Mouse (Mus musculus): Measurements from ENCODE around the gene Rapgefl1.

Rapgefl1 gene

DNA sequence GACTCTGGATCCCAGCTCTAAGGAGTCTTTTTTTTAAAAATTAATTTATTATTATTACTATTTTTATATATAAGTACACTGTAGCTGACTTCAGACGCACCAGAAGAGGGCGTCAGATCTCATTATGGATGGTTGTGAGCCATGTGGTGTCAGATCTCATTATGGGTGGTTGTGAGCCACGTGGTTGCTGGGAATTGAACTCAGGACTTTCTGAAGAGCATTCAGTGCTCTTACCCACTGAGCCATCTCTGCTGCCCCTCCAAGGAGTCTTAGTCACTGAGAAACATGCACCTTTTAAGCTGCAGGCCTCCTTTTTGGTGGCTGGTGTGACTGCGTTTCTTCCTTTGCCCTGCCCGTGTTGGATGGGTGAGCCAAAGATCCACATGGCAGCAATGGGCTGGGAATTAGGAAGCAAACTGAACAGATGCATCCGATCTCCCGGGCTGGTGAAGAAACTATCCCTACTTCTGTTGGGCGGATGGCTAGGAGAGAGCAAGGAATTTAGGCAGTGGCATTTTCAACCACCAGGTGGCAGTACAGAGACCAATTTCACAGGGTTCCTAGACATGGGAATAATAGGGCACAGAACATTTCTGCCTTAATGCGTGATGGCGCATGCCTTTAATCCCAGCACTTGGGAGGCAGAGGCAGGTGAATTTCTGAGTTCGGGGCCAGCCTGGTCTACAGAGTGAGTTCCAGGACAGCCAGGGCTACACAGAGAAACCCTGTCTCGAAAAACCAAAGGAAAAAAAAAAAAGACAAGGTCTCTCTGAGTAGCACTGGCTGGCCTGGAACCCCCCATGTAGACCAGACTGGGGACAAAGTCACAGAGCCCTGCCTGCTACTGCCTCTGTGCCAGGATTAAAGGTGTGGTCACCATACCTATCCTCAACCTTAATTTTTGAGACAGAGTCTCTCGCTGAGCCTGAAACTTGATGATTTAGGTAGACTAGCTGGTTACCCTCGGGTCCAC lies 22.5 kb downstream of the Rapgefl1 start:
- DNase-seq (ENCODE audit: low spot score), result peak; percentile 93

DNA sequence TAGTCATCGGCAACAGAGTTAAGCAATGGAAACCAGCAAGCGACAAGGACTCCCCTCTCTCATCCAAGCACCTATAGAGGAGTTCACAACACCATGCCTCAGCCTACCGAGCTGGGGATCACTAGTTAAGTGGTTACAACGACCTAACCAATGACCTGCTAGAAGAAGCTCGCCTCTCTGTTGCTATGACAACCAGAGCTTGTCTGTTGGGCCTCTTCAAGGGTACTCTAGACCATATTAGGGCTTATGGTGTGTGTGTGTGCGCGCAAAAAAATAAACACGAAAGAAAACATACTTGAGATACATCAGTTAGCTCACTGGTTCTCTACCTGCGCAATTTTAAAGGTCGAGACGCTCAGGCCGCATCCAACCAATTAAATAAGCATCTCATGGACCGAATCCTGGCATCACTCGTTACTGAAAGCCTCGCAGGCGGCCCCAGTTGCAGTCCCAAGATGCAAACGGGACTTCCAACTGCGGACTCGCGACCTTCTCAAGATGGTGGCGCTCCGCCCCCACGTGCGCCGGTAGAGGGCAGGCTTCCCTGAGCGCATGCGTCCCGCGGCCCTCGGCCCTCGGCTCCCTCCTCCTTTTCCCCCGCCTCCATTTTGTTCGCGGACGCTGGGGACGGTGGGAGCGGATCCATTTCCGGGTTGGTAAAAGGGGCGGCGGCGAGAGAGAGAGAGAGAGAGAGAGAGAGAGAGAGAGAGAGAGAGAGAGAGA lies 26.6 kb downstream of the Rapgefl1 start, which contains the start of gene Wipf2:
Gene Wipf2, plus strand, starts transcription at position 611 of the 723 bp plus-strand sequence.
- peak; percentile 93 for DNase-seq (ENCODE audit: low spot score)

DNA sequence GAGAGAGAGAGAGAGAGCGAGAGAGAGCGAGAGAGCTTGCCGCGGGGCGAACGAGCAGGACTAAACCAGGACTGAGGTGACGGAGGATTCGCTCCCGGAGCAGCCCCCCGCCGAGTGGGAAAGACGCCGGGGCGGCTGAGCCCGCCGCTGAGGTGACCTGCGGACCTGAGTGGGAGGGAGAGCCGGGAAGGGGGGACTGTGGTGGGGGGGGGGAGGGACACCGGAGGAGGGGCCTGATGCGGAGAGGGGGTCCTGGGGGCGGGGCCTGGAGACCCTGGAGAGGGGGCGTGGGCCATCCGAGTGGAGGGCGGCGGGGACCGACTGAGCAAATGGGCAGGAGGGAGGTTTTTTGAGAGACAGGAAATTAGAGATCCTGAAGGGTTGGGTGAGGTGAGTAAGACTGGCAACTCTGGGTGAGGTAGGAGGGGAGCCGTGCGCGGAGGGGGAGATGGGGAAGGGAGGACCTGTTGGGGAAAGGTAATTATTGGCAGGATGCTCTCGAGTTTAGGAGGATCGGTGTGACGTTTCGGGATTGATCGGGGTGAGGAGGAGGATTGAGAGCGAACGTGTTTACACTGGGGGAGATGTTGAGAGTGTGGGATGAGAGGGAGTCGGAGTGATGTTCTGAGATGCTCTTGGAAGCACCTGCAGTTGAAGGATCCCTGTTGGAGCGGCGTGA lies 27.3 kb downstream of the Rapgefl1 start:
- no peak for DNase-seq (ENCODE audit: low spot score)

DNA sequence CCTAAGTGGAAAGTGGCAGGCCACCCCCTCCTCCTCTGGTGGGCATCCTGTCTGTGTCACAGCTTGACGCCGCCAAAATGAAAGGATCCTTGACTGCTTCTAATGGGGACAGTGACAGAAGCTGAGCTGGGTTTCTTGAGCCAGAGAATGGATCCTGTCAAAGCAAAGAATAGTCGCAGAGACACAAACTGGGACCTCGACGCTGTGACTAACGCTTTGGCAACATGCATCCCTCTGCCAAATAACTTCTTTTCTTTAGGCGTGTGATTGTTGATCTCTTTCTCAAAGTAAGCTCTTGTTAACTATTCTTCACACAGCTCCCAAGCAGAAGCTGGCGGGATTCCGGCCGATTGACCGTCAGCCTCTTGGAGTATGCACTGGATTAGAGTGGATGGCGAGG lies 30.7 kb downstream of the Rapgefl1 start:
- DNase-seq (ENCODE audit: low spot score), result no peak

DNA sequence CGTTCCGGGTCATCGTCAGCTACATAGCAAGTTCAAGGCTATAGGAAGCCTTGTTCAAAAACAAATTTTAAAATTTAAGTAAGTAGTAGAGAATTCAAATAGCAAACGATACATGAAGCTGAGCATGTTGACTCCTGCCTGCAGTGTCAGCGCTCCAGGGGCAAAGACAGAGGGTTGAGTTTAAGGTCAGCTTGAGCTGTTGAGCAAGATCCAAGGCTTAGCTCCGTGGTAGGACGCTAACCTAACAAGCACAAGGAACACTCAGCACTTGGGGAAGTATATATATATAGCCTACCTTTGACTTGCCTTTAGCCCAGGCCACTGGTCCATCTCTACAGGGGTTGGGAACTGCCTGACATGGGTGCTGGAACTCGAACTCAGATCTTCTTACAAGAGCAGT lies 33.3 kb downstream of the Rapgefl1 start:
- DNase-seq (ENCODE audit: low spot score), result no peak

DNA sequence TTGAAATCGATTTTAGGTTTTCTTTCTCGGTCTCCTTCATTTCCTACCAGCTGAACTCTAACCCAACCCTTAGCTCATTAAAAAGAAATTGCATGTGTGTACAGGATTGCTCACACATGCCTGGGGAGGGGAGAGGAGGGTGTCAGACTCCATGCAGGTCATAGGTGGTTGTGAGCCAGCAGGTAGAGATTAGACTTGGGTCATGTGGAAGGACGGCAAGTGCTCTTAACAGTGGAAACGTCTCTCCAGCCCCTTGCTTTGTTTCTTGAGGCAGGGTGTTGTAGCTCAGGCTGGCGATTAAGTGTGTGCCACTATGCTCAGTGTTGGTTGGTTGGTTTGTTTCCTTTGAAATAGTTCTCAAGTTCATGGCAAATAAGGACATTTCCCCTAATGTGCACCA lies 34.2 kb downstream of the Rapgefl1 start:
- no peak for DNase-seq (ENCODE audit: low spot score)

DNA sequence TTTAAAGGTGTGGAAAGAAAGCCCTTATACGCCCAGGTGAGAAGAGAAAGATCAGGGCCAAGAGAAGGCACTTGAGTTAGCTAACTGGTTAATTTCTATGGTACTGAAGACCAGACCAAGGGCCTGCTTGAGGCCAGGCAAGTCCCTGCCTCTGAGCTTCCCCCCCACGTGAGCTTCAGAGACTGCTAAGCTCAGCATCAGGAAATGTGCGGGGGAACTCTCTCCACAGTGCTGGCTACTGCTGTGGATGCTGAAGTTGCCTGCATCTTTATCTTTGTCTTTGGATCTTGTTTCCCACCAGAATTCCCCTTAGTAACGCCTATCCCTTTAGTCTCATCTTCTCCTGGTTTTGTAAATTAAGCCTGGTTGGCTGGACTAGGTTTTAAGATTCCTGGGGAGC lies 34.8 kb downstream of the Rapgefl1 start:
- no peak for DNase-seq (ENCODE audit: low spot score)

DNA sequence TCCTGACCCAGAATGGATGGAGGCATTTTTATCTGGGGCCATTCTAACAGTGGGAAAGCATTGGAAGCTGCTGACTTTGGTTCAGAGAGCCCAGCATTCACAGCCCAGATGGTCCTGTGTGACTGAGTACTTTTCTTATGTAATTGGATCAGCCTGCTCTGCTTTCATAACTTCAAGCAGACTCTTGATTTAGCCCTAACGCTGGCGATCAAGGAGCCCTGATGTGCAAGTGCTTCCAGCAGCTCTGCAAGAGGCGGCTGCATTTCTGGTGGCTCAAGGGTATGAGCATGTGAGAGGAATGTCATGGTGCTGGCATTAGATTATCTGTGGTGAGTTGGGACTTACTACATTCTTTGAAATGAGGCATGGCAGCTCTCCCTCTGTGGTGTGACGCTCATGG lies 35.5 kb downstream of the Rapgefl1 start:
- DNase-seq (ENCODE audit: low spot score), result no peak

DNA sequence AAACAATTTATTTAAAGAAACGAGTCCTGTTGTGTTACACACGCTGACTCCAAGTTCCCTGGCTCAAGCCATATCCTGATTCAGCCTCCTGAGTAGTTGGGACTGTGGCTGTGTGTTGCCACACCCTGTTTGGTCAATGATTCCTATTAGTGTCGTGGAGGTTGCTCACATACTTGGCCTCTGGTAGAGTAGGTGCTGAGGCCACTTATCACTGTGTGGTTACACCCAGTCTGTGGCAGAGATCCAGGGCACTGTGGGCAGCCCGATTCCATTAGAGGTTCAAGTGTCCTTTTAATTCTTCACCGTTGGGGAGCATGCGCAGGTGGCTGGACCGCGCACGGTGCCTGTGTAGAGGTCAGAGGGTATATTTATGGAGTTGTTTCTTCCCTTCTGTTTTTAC lies 37.3 kb downstream of the Rapgefl1 start:
- DNase-seq (ENCODE audit: low spot score), result no peak

DNA sequence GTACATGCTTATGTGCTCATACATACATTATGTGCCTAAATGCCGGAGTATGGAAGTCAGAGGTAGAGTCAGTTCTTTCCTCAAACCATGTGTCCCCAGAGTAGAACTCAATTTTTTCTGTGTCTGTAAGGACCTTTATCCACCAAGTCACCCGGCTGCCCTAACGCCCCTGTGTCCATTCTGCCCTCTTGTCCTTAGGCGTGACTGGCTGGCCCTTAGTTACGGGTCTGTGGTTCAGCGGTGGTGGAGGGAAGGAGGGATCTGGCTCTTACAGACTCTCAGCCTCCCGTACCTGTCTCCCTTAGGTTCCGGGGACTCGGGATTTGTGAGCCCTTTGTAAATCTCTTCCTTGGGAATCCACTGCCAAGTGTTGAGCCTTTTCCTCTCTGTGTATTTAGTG lies 40.4 kb downstream of the Rapgefl1 start:
- no peak for DNase-seq (ENCODE audit: low spot score)

DNA sequence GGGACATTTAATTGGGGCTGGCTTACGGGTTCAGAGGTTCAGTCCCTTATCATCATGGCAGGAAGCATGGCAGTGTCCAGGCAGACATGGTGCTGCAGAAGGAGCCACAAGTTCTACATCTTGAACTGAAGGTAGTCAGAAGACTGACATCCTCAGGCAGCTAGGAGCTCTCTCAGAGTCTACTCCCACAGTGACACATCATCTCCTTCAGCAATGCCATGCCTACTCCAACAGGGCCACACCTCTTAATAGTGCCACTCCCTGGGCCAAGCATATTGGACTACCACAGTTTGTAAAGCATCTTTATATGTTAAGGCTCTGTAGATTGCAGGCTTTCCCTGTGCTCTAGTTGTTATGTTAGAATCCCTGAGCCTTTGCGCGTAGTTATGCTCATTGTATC lies 51.1 kb downstream of the Rapgefl1 start:
- DNase-seq (ENCODE audit: low spot score), result no peak

DNA sequence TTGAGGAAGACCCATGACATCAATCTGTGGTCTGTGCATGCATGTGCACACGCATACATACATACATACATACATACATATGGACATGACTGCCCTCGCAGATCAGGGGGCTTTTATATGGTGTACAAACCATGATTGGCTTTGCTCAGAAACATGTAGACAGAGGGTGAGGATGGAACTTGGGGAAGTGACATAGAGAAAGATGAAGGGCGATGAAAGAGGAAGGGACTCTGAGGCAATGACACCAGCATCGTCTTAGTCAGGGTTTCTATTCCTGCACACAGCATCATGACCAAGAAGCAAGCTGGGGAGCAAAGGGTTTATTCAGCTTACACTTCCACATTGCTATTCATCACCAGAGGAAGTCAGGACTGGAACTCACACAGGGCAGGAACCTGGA lies 52.5 kb downstream of the Rapgefl1 start:
- no peak for DNase-seq (ENCODE audit: low spot score)

DNA sequence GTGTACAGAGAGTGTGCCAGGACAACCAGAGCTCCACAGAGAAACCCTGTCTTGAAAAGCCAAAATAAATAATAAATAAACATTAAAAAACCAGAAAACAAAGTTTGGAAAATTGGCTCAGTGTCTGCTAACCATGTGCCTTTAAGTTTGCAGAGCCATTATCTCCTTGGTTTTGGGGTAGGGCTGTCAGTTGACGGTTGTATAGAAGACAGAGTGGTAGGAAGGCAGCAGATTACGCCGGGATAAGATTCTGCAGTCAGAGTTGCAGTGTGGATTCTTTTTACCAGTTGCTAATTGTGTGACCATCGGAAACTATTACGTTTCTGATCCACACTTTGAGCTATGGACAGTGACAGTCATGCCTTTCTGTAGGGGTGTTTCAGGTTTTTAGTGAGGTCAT lies 53.4 kb downstream of the Rapgefl1 start:
- no peak for DNase-seq (ENCODE audit: low spot score)

DNA sequence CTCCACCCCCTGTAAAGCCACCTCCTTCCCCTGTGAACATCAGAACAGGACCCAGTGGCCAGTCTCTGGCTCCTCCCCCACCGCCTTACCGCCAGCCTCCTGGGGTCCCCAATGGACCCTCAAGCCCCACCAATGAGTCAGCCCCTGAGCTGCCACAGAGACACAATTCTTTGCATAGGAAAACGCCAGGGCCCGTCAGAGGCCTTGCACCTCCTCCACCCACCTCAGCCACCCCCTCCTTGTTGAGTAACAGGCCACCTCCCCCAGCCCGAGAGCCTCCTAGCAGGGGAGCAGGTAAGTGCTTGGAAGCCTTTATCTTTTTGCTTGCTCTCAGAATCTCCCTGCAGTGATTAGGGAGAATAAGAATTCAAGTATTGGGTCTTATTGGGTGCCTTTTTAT lies 55.8 kb downstream of the Rapgefl1 start:
- no peak for DNase-seq (ENCODE audit: low spot score)

DNA sequence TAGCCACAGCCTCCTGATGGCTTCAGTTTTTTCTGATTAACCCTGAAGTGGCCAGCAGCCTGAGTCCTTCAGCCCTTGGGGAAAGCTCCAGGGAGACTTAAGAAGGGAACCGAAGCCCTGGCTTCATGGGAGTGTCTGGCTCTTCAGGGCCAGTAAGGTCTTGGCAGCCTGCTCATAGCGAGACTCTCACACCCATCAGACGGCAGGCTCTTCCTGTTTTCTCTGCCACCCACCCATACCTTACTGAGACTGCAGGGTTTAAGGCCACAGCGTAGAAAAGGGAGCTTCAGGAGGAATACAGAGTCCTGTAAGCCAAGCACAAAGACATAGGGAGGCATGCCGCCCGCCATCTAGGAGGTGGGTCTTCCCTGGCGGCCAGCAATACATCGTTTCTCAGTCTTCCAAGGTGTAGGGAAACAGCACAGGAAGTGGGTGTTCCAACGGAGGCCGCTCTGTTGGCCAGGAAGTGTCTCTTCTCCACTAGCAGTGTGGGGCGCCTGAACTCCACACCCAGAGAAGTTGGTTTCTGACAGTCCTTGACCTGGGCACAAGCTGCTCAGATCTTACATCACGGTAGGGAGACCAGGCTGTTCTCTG lies 64.0 kb downstream of the Rapgefl1 start:
- DNase-seq (ENCODE audit: low spot score), result no peak

DNA sequence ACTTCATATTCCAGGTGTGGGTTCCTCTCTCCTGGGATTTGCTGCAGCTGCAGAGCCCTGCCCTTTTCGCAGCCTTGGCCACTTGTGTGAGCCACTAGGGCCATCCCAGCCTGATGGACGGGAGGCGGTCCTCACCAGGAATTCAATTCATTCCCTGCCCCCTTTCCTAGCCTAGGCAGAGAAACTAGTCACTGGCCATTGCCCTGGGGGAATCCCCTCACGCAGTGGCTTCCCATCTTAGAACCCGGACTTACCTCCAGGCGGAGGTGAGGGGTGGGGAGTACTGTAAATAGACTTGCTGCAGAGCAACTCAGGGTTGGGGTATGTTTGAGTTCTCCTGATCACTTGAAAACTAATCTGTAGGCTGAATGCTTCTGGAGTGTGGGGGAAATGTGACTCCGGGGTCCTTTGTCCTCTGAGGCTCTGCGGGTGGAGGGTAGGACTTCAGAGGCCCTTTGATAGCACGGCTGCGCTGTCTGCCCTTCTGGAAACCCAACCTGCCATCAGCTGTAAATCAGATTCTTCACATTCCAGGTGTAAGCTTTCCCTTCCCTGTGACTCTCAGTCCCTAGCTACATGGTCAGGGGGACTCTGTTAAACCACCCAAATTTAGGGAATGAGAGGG lies 66.1 kb downstream of the Rapgefl1 start:
- no peak for DNase-seq (ENCODE audit: low spot score)
